Mouse (Mus musculus) small intestine, adult 2 months (tissue): Measurements from ENCODE around the gene Plau. TPM values are rescaled to one million over a fixed set of nuclear protein-coding genes. Genes with fewer than 3 reads are reported as not detected.
A peak's percentile ranks its signal among the peaks of the same experiment; 100 is the strongest.

ENCODE experiments used
- H3K27ac ChIP-seq: fragments of 200-500 bp; 2 replicates; pipeline ENCODE4 v1.5.1; 2012; ENCODE audit warnings: low read depth, low read length, control low read depth, inconsistent platforms; ENCODE audit not compliant: insufficient read depth
- H3K27me3 ChIP-seq: fragments of 200-500 bp; 2 replicates; pipeline ENCODE4 v1.6.1; 2012; ENCODE audit warnings: mild to moderate bottlenecking, moderate library complexity, low read length, inconsistent platforms; ENCODE audit not compliant: control insufficient read depth, insufficient read depth
- H3K36me3 ChIP-seq: fragments of 200-500 bp; 2 replicates; pipeline ENCODE4 v1.6.1; 2012; ENCODE audit warnings: mild to moderate bottlenecking, low read length, control low read depth, inconsistent platforms; ENCODE audit not compliant: control insufficient read depth, insufficient read depth
- H3K4me1 ChIP-seq: fragments of 200-500 bp; 2 replicates; pipeline ENCODE4 v1.6.1; 2012; ENCODE audit warnings: low read length, inconsistent platforms, mixed read lengths; ENCODE audit not compliant: control insufficient read depth, insufficient read depth, insufficient read length
- H3K4me3 ChIP-seq: fragments of 200-500 bp; 2 replicates; pipeline ENCODE4 v1.5.1; 2012; ENCODE audit warnings: low read depth, mild to moderate bottlenecking, control low read depth, inconsistent platforms, low read length, moderate library complexity
- CTCF ChIP-seq: fragments of 200-500 bp; IDR thresholded peaks from 2 replicates; pipeline ENCODE4 v1.5.1; 2012; ENCODE audit warnings: low read depth, mild to moderate bottlenecking, control low read depth, inconsistent platforms, low read length, moderate library complexity, mixed read lengths; ENCODE audit not compliant: insufficient replicate concordance, insufficient read length; ENCODE audit errors: extremely low read depth
- POLR2A ChIP-seq: fragments of 200-500 bp; IDR thresholded peaks from 2 replicates; pipeline ENCODE4 v1.6.1; 2012; ENCODE audit warnings: low read depth, mild to moderate bottlenecking, control low read depth, inconsistent platforms, low read length, moderate library complexity
- WGBS: fragments of 180-500 bp; shearing (Covaris S2); methylation state at CpG from one replicate; pipeline ENCODE4 v1.1.7; 2018; 5-methylcytosine and 5-hydroxymethylcytosine counted together
- polyA plus RNA-seq: library from polyadenylated mRNA; depleted of rRNA; stranded (reverse); fragments of >200 nt; gene quantifications from 2 replicates; pipeline ENCODE4 v1.2.3, GENCODE M21; 2012

Gene Plau
- polyA plus RNA-seq, 1 experiment, result 3.8 TPM

DNA sequence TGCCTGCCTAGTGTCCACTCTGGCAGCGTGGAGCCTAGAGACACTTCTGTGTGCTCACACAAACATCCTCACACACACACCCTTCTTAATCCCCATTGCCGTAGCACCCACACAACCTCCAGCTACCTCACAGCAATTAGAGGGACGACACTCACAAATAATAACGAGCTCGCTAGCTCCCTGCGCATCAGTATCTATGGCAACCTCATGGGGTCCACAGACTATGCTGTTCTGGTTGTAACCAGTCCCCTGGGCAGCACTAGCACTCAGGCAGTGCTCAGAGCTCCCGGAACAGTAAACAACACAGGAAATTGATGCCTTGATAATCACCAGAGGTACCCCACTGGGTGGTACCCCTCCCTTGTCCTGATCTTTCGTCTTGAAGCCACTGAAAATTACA lies 39.8 kb upstream of the Plau start:
- Histone ChIP-seq H3K27me3 (no peaks in the 10 kb centered on the region), H3K27ac (no peak overlapping the region), H3K4me1 (peaks cover 11% of the 10 kb centered on the region), H3K36me3 (no peaks in the 10 kb centered on the region), H3K4me3 (no peak overlapping the region)
- TF ChIP-seq POLR2A (no peak), CTCF (no peak)
- 85% methylated on average over 8 of the region's 8 CpGs for WGBS

DNA sequence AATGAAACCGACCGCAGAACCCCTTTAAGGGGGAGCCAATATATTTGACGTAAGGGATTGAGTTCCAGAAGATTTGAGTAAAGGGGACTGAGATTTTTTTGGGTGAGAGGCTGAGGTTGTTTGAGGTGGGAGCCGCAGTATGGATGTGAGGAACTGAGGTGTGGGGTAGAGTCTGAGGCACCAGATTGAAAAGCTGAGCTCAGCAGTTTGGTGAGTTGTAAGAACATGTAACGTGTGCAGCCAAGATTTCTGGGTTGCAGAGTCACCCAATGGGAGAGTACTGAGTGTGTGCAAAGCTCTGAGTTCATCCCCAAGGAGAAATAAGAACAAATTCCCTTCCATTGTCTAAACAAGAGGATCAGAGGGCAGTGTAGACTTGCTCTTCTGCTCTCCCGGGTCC lies 38.2 kb upstream of the Plau start:
- H3K4me1 ChIP-seq, result peaks cover 5% of the 10 kb centered on the region; the same call in 1 of the 2 replicates
- H3K4me3 ChIP-seq, result no peak overlapping the region
- TF ChIP-seq POLR2A, result no peak
- no peak for TF ChIP-seq CTCF
- H3K36me3 ChIP-seq, result no peaks in the 10 kb centered on the region
- H3K27ac ChIP-seq, result no peak overlapping the region
- 82% methylated on average over 6 of the region's 6 CpGs for WGBS
- no peaks in the 10 kb centered on the region for H3K27me3 ChIP-seq

DNA sequence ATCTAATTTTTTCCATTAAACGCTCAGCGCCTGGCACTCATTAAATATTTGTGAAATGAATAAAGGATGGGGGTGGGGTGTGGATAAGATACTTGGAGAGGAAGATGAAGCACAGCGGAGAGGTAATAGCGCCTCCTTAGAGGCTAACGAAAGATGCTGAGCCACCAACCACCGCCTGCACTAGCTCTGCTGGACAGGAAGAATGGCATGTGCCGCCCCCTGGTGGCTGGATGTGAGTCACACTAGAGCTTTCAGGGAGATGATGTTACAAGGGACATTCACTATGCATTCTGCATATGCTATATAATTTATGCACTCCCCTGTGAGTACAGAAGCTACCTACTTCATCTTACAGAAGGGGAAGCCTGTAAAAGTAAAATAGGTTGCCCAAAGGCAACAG lies 37.7 kb upstream of the Plau start:
- Histone ChIP-seq H3K4me1 (peaks cover 7% of the 10 kb centered on the region; the same call in 1 of the 2 replicates), H3K36me3 (no peaks in the 10 kb centered on the region), H3K27me3 (no peaks in the 10 kb centered on the region), H3K27ac (no peak overlapping the region), H3K4me3 (no peak overlapping the region)
- TF ChIP-seq CTCF, result peak; percentile 92
- no peak for TF ChIP-seq POLR2A
- 6% methylated on average over 7 of the region's 7 CpGs for WGBS

DNA sequence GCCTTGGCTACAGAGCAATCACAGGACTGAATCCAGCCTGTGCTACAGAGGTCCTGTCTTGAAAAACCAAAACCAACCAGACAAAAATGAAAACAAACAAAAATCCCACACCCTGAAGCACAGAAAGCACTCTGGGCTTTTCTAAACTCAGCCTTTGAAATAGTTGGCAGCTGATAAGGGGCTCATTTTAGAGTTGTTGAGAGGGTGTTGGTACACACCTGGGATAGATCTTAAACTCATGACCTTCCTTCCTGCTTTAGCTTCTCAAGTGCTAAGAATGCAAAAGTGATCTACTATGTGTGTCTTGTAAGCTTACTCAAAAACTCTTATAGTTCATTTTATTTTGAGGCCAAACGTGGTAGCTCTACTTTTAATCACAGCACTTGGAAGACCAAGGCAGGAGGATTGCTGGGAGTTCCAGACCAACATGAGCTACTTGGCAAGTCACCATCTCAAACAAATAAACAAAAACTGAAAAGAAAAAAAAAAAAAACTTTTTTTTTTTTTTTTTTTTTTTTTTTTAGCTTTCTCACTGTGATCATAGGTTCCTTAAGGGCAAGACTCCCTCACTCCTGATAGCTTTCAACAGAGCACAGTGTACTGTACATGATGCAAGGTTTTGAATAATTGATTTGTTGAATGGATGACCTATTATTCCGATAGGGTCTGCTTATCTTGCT lies 33.4 kb upstream of the Plau start:
- Histone ChIP-seq H3K27ac (no peak overlapping the region), H3K4me1 (peaks cover 23% of the 10 kb centered on the region), H3K4me3 (no peak overlapping the region), H3K27me3 (no peaks in the 10 kb centered on the region), H3K36me3 (no peaks in the 10 kb centered on the region)
- WGBS, result 32% methylated on average over 2 of the region's 2 CpGs
- TF ChIP-seq CTCF (no peak), POLR2A (no peak)

DNA sequence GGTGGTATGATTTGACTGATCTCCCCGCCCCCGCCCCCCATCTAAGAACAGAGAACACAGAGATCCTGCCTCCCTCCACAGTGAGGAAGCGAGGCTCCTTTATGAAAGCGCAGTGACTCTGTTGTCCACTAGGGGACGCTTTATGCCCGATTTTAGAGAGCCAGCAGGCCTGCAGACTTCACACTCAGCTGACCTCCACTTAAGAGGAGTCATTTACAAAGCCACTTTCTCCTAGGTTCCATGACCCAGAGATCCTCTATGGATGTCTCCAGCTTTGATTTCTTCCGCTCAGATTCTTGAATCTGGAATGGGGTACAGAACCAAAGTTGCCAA lies 32.9 kb upstream of the Plau start:
- TF ChIP-seq POLR2A (no peak), CTCF (peak; percentile 96)
- H3K27me3 ChIP-seq, result no peaks in the 10 kb centered on the region
- no peaks in the 10 kb centered on the region for H3K36me3 ChIP-seq
- WGBS, result 7% methylated on average over 7 of the region's 7 CpGs
- H3K4me1 ChIP-seq, result peaks cover 23% of the 10 kb centered on the region
- H3K27ac ChIP-seq, result no peak overlapping the region
- no peak overlapping the region for H3K4me3 ChIP-seq

DNA sequence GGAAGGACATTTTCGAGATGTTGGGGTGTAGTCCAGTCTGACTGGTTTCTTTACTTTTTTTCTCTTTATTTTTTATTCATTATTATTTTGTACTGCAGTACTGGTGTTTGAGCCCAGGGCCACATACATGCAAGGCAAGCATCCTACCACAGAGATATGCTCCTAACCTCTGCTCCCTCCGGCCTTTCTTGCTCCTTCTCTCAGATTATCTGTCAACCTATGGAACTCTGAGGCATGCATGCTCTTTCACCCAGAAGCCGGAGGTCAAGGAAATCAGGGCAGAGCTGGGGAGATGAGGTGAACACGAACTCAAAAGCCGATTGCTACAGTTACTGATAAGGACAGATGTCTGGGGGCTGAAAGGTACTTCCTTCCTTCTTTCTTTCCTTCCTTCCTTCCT lies 32.0 kb upstream of the Plau start:
- Histone ChIP-seq H3K4me3 (no peak overlapping the region), H3K27me3 (no peaks in the 10 kb centered on the region), H3K27ac (no peak overlapping the region), H3K36me3 (no peaks in the 10 kb centered on the region), H3K4me1 (peaks cover 23% of the 10 kb centered on the region)
- no peak for TF ChIP-seq CTCF
- TF ChIP-seq POLR2A, result no peak
- 40% methylated on average over 5 of the region's 5 CpGs for WGBS

DNA sequence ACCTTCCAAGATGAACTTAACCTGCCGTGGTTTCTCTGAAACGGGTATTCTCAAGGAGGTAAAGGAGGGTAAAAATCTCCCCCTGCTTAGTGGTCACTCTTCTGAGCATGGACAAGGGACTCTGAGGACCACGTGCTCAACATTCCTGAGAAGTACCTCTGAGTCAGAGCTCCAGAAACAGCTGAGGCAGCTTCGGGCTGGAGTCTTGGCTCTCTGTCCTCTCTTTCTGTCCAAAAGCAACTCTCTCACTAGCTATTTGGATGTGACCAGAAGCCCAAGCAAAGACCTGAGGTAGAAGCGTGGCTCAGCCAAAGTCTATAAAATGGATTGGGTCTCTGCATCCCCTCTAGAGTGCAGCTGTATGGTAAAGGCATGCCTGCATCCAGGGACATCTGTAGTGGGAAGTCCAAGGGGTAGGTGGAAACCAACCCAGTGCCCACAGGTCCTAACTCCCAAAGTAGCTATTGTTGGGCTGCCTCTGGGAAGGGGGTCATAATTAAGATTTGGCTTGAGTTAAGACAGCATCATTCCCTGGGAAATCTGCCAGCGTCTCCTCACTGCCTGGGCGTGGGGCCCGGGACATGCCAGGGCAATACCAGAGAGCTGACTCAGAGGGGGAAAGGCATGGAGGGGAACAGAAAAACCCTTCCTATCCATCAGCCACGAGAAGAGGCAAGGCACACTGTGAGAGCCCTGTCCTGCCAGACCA lies 31.3 kb upstream of the Plau start:
- Histone ChIP-seq H3K4me1 (peaks cover 23% of the 10 kb centered on the region), H3K27ac (peak overlapping the region; percentile 77), H3K4me3 (no peak overlapping the region), H3K36me3 (no peaks in the 10 kb centered on the region), H3K27me3 (no peaks in the 10 kb centered on the region)
- TF ChIP-seq POLR2A, result no peak
- WGBS, result 24% methylated on average over 9 of the region's 9 CpGs
